8 mouse cellular contexts compared by ENCODE assay signal in genomic region chr3:126598329-126598676, GRCm38 (mm10). TPM values are rescaled to one million over a fixed set of nuclear protein-coding genes. Genes with fewer than 3 reads are reported as not detected.
A peak's percentile ranks its signal among the peaks of the same experiment; 100 is the strongest.
DNase-seq lines count a peak whose midpoint lies in the region; ATAC-seq and TF ChIP-seq lines count a peak whose summit lies in the region.

No protein-coding gene starts in this region.

- TF ChIP-seq CTCF in thymus, adult 2 months (IDR thresholded peaks at IDR 0.05; ENCODE audit: borderline replicate concordance, control insufficient read depth, extremely low read depth, insufficient read depth, low read length, poor library complexity), result no peak

- H3K9ac ChIP-seq in limb, embryonic 14.5 days (ENCODE audit: low read depth, low read length, severe bottlenecking), result peak overlapping the region; percentile 90
- peak overlapping the region; percentile 93 for H3K9ac ChIP-seq in stomach, embryonic 16.5 days (ENCODE audit: low read length)

- H3K9me3 ChIP-seq in limb, embryonic 14.5 days (ENCODE audit: control insufficient read depth, low read length), result no peaks in the 10 kb centered on the region
- H3K9me3 ChIP-seq in stomach, embryonic 16.5 days (replicated peaks; ENCODE audit: control insufficient read depth, low read length), result no peaks in the 10 kb centered on the region

- peak overlapping the region; percentile 80 for H3K4me2 ChIP-seq in limb, embryonic 14.5 days (replicated peaks; ENCODE audit: low read depth, low read length, severe bottlenecking)
- H3K4me2 ChIP-seq in stomach, embryonic 16.5 days (ENCODE audit: low read depth, low read length), result peak overlapping the region; percentile 64

- H3K27ac ChIP-seq in thymus, adult 2 months (ENCODE audit: control insufficient read depth, insufficient read depth, low read length), result no peak overlapping the region
- H3K27ac ChIP-seq in limb, embryonic 14.5 days (replicated peaks; ENCODE audit: low read depth, low read length), result no peak overlapping the region
- H3K27ac ChIP-seq in stomach, embryonic 16.5 days (ENCODE audit: low read length), result 0 out of 2 replicates have a peak overlapping the region, but pooled peaks have one; percentile 4

- no peaks in the 10 kb centered on the region for H3K4me1 ChIP-seq in thymus, adult 2 months (replicated peaks; ENCODE audit: control insufficient read depth, insufficient read depth, low read length)
- H3K4me1 ChIP-seq in limb, embryonic 14.5 days (ENCODE audit: control insufficient read depth, insufficient read depth, low read length), result peaks cover 12% of the 10 kb centered on the region
- no peaks in the 10 kb centered on the region for H3K4me1 ChIP-seq in stomach, embryonic 16.5 days (ENCODE audit: control insufficient read depth, insufficient read depth, low read length)

- H3K4me3 ChIP-seq in thymus, adult 2 months (ENCODE audit: control insufficient read depth, insufficient read depth, low read length), result peak overlapping the region; percentile 92
- H3K4me3 ChIP-seq in limb, embryonic 14.5 days (replicated peaks; ENCODE audit: low read length), result peak overlapping the region; percentile 82
- H3K4me3 ChIP-seq in stomach, embryonic 16.5 days (replicated peaks; ENCODE audit: low read length), result peak overlapping the region; percentile 63

- peak; percentile 47 for DNase-seq in embryo, embryonic 10.5 days (ENCODE audit: low spot score)
- no peak for DNase-seq in embryo, embryonic 10 days (ENCODE audit: low spot score)
- no peak for DNase-seq in thymus, adult 2 months
- no peak for DNase-seq in thymus, postnatal 10 days (ENCODE audit: low spot score in 2 of 2)
- no peak for DNase-seq in limb, embryonic 14.5 days (ENCODE audit: low spot score)
- DNase-seq in left cerebral cortex, adult 11 months (ENCODE audit: low spot score), result no peak
- no peak for DNase-seq in adrenal gland, postnatal 25 days

- 2% methylated on average over 5 of the region's 5 CpGs for WGBS in thymus, adult 2 months
- WGBS in limb, embryonic 14.5 days, result 2% methylated on average over 5 of the region's 5 CpGs
- 8% methylated on average over 5 of the region's 5 CpGs for WGBS in stomach, embryonic 16.5 days

- no peaks in the 10 kb centered on the region for H3K27me3 ChIP-seq in thymus, adult 2 months (ENCODE audit: control insufficient read depth, insufficient read depth, low read length)
- no peaks in the 10 kb centered on the region for H3K27me3 ChIP-seq in limb, embryonic 14.5 days (ENCODE audit: control insufficient read depth, insufficient read depth, low read length)
- no peaks in the 10 kb centered on the region for H3K27me3 ChIP-seq in stomach, embryonic 16.5 days (ENCODE audit: control insufficient read depth, insufficient read depth, low read length)

- TF ChIP-seq POLR2A in thymus, adult 2 months (IDR thresholded peaks at IDR 0.05; ENCODE audit: control insufficient read depth, extremely low read depth, insufficient read depth, low read length, poor library complexity), result no peak
- no peak for TF ChIP-seq POLR2A in limb, embryonic 14.5 days (IDR thresholded peaks at IDR 0.05; ENCODE audit: borderline replicate concordance, extremely low read depth, insufficient read depth, insufficient read length)

- no peaks in the 10 kb centered on the region for H3K36me3 ChIP-seq in thymus, adult 2 months (ENCODE audit: control insufficient read depth, insufficient read depth, low read length)
- peaks cover 4% of the 10 kb centered on the region; the same call in 1 of the 2 replicates for H3K36me3 ChIP-seq in limb, embryonic 14.5 days (ENCODE audit: control insufficient read depth, insufficient read depth, low read length)
- no peaks in the 10 kb centered on the region for H3K36me3 ChIP-seq in stomach, embryonic 16.5 days (ENCODE audit: control insufficient read depth, insufficient read depth, low read length)

- ATAC-seq in limb, embryonic 14.5 days (ENCODE audit: low FRiP score, low read depth), result no peak
- no peak for ATAC-seq in stomach, embryonic 16.5 days (ENCODE audit: insufficient read depth, low FRiP score)

RNA-seq across cellular contexts. Expression of gene Camk2d, which starts 2.2 kb away (rescaled TPM):
- 40.1 and 41.5 TPM in 2 replicates for polyA plus RNA-seq in thymus, adult 2 months (2012; rRNA removed)
- polyA plus RNA-seq in limb, embryonic 14.5 days (2012; rRNA removed), result 40.0 and 46.0 TPM in 2 replicates
- 37.4 and 43.4 TPM in 2 replicates for polyA plus RNA-seq in limb, embryonic 14.5 days (2014; fragmentation: Nextera tagmentation; extraction: Ambion mirVana)
- 35.9 and 36.8 TPM in 2 replicates for polyA plus RNA-seq in stomach, embryonic 16.5 days (2015; fragmentation: Nextera tagmentation; extraction: Ambion mirVana)
- total RNA-seq in adrenal gland, postnatal 25 days (2021), result 94.4 and 105 TPM in 2 replicates
